Mouse (Mus musculus) spleen, adult 12 weeks (tissue): ENCODE results near the gene Spib.

ENCODE experiments used
- DNase-seq: peaks from one replicate; pipeline ENCODE4 v3.0.0; 2022; ENCODE audit warnings: low spot score

Spib gene

DNA sequence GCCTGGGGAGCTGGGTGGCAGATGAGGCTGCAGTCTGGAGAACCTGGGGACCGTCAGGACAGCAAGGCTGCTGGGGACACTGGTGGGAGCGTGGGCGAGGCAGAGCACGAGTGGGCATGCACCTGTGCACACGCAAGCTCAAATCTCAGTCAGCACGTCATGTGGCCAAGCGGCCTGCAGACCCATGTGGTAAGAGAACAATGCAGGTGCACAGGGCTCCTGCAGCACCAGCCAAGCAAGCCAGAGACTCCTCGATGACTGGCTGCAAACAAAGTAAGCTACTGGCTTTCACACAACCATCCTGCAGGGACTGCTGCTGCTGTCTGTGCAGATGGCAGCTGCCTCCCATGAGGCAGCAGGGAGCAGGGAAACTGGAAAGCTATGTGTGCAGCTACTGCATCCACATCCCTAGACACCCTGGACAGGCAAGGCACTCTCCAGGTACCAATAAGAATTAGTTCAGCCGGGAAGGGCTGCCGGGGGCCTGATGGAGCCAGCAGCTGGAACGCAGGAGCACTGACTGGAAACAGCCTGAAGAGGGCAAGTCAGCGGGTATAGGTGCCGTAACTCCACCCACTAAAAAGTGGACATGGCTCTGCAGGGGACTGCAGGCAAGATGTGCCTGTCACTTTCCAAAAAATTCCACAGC lies 44.8 kb downstream of the Spib start:
- DNase-seq: no peak

DNA sequence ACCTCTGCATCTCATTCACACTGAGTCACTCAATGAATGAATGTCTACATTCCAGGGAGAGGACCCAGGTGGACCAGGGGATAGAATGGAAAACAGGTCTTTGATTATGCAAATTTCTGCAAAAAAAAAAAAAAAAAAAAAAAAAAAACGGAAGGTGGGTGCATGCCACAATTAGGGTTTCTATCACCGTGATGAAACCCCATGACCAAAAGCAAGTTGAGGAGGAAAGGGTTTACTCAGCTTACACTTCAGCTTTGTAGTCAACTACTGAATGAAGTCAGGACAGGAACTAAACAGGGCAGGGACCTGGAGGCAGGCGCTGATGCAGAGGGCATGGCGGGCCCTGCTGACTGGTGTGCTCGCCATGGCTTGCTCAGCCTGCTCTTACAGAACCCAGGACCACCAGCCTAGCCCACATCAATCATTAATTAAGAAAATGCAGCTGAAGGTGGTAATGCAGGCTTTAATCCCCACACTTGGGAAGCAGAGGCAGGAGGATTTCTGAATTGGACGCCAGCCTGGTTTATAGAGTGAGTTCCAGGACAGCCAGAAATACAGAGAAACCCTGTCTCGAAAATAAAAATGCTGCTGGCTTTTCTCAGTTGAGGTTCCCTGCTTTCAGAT lies 46.2 kb downstream of the Spib start:
- DNase-seq: no peak

DNA sequence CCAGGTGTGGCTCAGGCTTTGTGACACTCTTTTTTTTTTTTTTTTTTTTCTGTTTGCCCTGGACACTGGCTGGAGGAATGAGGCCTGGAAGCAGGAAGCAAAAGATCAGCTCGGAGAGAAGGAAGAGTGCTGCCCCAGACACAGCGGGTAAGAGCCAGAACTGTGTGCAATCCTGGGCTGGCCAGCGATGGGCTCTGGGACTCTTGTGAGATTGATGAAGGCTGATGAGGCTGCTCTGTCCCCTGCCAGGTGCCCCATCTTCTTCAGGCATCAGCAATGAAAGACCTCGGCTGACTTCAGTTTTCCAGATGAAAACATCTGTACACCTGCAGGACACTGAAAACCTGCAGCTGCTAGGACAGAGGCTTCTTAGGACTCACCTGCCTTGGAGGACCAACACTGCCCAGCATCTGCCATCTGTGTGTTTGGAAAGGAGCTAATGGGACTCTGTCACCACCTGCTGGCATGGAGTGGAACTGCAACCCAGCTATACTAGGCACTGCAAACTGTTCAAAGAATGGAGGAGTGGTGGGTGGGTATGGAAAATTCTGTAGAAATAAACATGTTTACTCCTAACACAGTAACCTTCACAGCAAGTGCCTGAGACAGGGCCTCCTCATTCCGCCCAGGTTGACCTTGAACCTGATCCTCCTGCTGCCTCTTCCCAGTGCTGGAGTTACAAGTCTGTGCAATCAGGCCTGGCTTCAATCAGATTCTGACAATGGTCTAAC lies 46.9 kb downstream of the Spib start:
- DNase-seq: peak; percentile 74

DNA sequence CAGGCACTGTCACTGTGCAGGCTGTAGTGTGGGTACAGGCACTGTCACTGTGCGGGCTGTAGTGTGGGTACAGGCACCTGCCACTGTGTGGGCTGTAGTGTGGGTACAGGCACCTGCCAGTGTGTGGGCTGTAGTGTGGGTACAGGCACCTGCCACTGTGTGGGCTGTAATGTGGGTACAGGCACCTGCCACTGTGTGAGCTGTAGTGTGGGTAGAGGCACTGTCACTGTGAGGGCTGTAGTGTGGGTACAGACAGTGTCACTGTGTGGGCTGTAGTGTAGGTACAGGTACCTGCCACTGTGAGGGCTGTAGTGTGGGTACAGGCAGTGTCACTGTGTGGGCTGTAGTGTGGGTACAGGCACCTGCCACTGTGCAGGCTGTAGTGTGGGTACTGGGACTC lies 47.8 kb downstream of the Spib start:
- no peak for DNase-seq

DNA sequence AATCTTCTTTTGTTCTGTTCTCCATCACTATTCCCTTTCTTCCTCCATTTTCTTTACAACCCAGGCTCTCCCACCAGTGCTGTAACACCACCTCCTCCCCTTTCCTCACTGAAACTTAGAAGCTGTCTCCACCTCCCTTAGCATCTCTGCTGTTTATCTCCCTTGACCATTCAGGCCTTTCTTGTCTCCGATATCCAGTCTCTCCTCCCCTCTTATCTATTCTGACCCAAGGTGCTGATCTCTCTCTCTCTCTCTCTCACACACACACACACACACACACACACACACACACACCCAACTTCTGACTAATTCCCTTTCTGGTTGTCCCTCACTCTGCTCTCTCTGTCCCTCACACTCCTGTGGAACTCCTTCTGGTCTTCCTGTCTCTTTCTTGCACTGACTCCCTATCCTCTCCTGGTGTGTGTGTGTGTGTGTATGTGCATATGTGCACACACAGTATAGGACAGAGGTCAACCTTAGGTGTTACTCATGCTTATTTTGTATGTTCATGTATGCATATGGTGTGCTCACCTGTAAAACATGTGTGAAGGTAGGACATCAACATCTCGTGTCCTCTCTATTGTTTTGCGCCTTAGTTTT lies 48.9 kb downstream of the Spib start:
- no peak for DNase-seq
